Mouse (Mus musculus) urinary bladder, postnatal 25 days (tissue): ENCODE data around the gene Gpr132.

Source experiments
- DNase-seq: peaks from one replicate; pipeline ENCODE4 v3.0.0; 2022; ENCODE audit warnings: low spot score

The Gpr132 gene

GRCm38 (mm10) chr12:112877073-112877576 is 9.1 kb upstream of the Gpr132 start:
- no peak for DNase-seq

GRCm38 (mm10) chr12:112876332-112877072 is 8.5 kb upstream of the Gpr132 start:
- DNase-seq, result no peak

- peak; percentile 94 for DNase-seq
Observed at GRCm38 (mm10) chr12:112875225-112876013, 7.4 kb upstream of the Gpr132 start.

GRCm38 (mm10) chr12:112874199-112874598 is 6.2 kb upstream of the Gpr132 start:
- no peak for DNase-seq

- peak; percentile 68 for DNase-seq
Observed at GRCm38 (mm10) chr12:112873452-112874190, 5.6 kb upstream of the Gpr132 start.

GRCm38 (mm10) chr12:112872991-112873390 is 5.0 kb upstream of the Gpr132 start:
- DNase-seq, result no peak

GRCm38 (mm10) chr12:112871272-112871671 is 3.2 kb upstream of the Gpr132 start:
- DNase-seq, result no peak

GRCm38 (mm10) chr12:112870775-112871174 is 2.7 kb upstream of the Gpr132 start:
- DNase-seq, result no peak

- no peak for DNase-seq
Observed at GRCm38 (mm10) chr12:112869783-112870204, 1.8 kb upstream of the Gpr132 start.

- DNase-seq, result no peak
Observed at GRCm38 (mm10) chr12:112867106-112867674, 838 bp downstream of the Gpr132 start.

- DNase-seq, result no peak
Observed at GRCm38 (mm10) chr12:112866467-112867080, 1.5 kb downstream of the Gpr132 start.

GRCm38 (mm10) chr12:112864804-112865203 is 3.2 kb downstream of the Gpr132 start:
- no peak for DNase-seq

- no peak for DNase-seq
Observed at GRCm38 (mm10) chr12:112861911-112862321, 6.1 kb downstream of the Gpr132 start.

- no peak for DNase-seq
Observed at GRCm38 (mm10) chr12:112860765-112861164, 7.3 kb downstream of the Gpr132 start.

- no peak for DNase-seq
Observed at GRCm38 (mm10) chr12:112859930-112860329, 8.1 kb downstream of the Gpr132 start.

- no peak for DNase-seq
Observed at GRCm38 (mm10) chr12:112858581-112859336, 9.3 kb downstream of the Gpr132 start.

- DNase-seq, result no peak
Observed at GRCm38 (mm10) chr12:112857021-112857925, 10.8 kb downstream of the Gpr132 start.

GRCm38 (mm10) chr12:112856338-112856737 is 11.7 kb downstream of the Gpr132 start:
- no peak for DNase-seq

GRCm38 (mm10) chr12:112854610-112855333 is 13.3 kb downstream of the Gpr132 start:
- no peak for DNase-seq
